Mouse (Mus musculus) urinary bladder, adult 2 months (tissue): ENCODE measurements at regions not wholly inside any gene's neighbourhood (a gene's known extent, or its start where the extent isn't known, plus 50 kb on each side); places are given as distances from the start of the nearest gene placed in this dataset.
"Not testable (repeated sequence)": the region's sequence is repeated elsewhere in the genome, so short reads cannot be mapped to it uniquely, and the experiment has no call there.

Experiments used
- DNase-seq: peaks from one replicate; pipeline ENCODE4 v3.0.0; 2022; ENCODE audit warnings: low spot score

GRCm38 (mm10) chr15:62283661-62284429, 1361.0 kb upstream of the A1bg start:
- no peak for DNase-seq

DNA sequence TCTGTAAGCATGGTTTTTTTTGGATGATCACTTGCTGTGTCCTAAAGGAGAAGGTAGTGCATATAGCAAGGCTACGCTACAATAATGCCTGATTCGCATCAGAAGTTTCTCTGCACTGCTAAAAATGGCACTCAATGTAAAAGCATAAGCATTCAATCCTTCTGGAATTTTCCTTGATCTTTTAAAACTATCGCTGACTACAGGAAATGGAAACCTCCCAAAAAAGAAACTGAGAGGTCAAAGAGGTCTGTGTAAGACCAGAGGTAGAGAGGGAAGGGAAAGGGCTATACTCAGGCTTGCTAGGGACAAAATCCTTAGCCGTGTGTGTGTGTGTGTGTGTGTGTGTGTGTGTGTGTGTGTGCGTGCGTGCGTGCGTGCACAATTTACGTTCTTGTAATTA, 1359.8 kb upstream of the A1bg start:
- DNase-seq, result no peak

GRCm38 (mm10) chr15:62282116-62282515, 1359.3 kb upstream of the A1bg start:
- DNase-seq, result no peak

DNA sequence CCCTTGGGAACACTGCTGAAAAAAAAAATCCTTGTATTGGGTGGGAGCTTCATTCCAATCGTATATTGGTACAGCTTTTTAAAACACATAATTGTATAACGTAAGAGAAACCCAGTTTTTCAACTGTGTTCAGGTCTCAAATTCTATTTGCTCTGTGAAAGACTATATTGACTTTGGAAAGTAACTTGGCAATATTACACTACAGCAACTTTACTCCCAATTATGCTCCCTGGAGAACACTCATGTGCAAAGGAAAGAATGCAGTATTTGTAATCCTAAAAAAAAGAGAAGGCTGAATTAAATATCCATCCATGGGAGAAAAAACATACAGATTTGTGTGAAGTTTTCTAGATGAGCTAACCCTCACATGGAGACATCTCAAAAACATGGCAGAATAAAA, 1356.7 kb upstream of the A1bg start:
- DNase-seq, result no peak

DNA sequence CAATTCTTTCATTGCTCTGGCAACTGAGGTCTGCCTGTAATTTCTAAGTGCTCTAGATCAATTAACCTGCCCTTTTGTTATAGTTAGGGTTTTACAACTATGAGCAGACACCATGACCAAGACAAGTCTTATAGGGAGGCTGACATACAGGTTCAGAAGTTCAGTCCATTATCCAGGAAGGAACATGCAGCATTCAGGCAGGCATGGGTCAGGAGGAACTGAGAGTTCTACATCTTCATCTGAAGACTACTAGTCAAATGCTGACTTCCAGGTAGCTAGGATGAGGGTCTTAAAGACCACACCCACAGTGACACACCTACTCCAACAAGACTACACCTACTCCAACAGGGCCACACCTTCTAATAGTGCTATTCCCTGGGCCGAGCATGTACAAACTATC, 1352.0 kb upstream of the A1bg start:
- no peak for DNase-seq

DNA sequence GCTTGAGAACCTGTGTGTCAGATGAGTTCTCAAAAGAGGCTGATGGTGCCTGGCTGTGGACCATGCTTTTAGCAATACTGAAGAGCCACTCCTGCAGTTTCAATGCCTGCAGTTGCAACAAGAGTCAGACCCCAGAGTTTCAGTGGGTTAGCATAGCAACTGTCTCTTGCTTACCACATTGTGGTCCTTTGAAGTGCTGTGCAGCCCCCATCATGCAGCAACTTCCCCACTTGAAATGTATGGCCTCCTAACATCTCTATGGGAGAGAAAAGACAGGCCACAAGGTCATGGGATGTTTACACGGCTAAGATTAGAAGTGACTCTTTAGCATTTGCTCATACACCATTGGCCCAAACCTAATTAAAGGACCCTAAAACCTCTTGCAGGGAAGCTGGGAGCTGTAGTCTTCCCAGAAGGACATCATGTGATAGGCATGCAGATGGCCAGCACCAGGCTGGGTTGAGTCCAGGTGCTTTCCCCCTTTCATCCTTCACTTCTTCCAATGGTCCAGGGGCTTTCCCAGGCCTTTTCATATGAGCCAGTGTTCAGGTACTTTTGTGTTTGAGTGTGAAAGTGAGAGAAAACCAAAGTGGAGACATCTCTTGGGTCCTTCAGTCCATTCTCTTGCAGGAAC, 1351.2 kb upstream of the A1bg start:
- no peak for DNase-seq

DNA sequence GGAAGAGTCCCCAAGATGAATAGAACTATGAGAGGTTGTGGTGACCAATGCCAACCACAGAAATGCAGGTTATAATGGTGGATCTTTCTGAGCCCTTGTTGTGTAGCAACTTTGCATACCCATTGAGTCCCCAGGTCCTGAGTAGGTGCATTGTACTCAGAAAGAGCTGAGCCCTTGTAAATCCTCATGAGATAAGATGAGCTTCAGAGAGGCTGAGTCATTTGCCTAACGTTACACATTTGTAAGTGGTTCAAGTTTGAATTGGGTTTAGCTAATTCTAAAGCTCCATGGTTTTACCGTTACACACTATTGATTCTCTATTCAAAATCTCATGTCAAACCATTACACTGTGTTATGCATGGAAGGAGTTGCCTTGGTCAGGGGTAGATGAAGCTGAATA, 1349.9 kb upstream of the A1bg start:
- no peak for DNase-seq

DNA sequence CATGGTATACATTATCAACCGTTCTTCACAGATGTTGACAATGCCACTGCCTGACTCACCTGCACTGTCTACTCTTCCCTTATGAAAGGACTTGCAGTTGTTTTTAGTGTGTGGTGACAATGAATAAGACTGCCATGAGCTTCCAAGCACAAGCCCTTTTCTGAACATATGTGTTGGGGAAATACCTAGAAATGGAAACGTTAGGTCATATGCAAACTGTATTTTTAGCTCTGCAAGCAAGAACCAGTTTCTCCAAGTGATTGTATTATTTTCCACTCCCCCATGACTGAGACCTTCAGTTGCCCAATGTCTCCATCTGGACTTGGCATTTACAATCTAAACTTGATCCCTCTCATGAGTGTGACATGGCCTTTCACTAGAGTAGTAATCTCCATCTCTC, 1348.6 kb upstream of the A1bg start:
- no peak for DNase-seq

- no peak for DNase-seq
Observed at GRCm38 (mm10) chr15:62268189-62268588, 1345.4 kb upstream of the A1bg start.

GRCm38 (mm10) chr15:62267536-62267935, 1344.7 kb upstream of the A1bg start:
- no peak for DNase-seq

DNA sequence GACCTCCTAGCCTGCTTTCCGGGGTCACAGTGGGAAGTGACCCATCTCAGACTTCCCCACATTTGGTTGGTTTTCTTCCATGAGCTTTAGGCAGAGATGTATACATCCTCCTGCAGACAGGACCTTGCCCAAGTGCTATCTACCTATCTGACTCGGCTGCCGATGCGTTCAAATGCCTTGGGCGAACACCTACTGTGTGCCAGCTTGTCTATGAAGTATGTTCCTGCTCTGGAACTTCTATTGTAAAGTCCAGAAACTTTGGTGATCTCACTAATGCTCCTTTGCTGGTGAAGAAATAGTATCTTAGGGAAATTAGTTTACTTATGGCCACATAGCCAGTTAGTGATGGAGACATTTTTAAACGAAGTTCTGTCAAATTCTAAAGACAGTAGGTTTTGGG, 1343.2 kb upstream of the A1bg start:
- DNase-seq, result no peak

- no peak for DNase-seq
Observed at GRCm38 (mm10) chr15:62265484-62265937, 1342.7 kb upstream of the A1bg start.

- DNase-seq, result no peak
Observed at GRCm38 (mm10) chr15:62264966-62265365, 1342.2 kb upstream of the A1bg start.

- no peak for DNase-seq
Observed at GRCm38 (mm10) chr15:62264183-62264582, 1341.4 kb upstream of the A1bg start.

DNA sequence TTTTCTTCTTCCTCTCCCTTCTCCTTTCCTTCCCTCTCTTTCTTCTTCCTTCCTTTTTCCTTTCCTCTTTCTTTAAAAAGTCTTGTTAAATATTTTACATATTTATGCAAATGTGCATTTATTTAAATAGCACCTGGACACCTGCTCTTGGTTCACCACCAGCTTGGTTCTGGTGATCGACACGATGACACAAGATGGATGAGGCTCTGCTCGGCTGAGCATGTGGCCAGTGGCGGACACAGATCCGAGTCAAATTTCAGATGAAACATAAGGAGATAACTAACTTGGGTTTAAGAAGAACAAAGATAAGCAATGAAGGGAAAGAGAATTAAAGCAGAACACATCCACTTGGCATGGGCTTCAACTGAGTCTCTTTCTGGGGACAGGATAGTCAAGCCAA, 1339.7 kb upstream of the A1bg start:
- DNase-seq, result no peak

DNA sequence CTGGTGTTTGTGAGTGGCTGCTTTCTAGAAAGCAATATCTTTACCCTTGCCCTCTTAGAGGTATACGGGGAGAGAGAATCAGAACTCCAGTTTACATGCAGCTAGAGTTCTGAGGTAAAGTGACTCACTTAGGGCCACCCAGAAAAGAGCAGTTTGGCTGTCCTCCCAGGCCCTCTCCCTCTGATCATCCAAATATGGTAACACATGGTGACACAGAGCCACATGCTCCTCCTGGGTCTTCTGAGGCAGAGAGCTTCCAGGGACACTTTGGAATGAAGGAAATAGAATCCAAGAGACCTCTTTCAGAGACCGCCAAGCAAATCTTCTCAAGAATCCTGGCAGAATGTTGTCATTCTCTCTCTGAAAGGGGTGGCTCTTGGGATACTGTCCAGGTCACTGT, 1338.7 kb upstream of the A1bg start:
- no peak for DNase-seq

- DNase-seq, result no peak
Observed at GRCm38 (mm10) chr15:62258611-62259010, 1335.8 kb upstream of the A1bg start.

DNA sequence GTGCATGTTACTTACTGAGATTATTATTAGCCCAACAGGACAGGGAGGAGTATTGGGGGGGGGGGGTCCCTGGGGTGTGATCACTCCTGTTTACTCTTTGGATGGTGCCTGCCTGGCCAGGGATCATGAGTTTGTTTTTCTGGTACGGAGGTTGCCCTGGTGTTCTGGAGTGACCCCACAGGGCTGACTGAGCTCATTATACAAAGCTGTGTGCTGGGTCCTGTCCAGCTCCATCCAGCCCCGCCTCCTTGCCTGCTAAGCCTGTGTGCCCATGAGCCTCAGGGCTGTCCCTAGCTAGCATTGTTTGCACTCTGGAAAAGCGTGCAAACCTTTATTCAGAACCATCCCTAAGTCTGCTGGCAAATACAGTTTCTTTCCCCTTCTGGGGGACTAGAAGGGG, 1335.1 kb upstream of the A1bg start:
- no peak for DNase-seq

GRCm38 (mm10) chr15:62257110-62257667, 1334.4 kb upstream of the A1bg start:
- no peak for DNase-seq

DNA sequence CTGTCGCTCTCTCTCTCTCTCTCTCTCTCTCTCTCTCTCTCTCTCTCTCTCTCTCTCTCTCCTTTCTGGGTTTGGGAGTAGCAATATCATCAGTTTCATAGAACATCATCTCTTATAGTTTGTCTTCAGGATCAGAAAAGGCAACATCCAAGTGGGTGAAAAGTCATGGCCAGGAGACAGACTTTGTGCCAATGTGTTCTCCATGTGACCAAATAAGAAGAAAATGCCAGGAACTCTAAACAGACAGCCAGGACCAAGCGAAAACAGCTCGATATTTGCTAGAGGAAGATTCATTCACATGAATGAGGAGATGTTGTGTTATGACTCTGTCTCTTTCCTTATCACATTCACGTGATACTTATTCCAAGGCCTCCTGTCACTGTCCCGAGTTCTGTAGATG, 1332.8 kb upstream of the A1bg start:
- no peak for DNase-seq

DNA sequence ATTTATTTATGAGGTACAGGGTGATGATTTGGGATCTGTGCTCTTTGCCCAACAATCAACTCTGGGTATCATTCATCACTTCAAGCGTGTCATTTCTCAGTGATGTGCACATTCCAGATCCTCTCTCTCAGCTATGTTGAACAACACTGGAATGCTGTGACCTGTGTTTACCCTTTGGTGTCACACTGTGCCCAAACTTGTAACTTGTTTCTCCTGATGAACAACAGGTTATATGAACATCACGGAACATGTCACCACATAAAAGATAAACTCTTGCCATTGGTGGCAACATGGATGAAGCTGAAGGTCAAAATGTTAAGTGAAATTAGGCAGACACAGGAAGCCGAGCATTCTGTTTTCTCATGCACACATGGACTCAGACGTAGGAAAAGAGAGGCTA, 1330.9 kb upstream of the A1bg start:
- no peak for DNase-seq

- DNase-seq, result not testable (repeated sequence)
Observed at GRCm38 (mm10) chr15:62252078-62252833, 1329.4 kb upstream of the A1bg start.

DNA sequence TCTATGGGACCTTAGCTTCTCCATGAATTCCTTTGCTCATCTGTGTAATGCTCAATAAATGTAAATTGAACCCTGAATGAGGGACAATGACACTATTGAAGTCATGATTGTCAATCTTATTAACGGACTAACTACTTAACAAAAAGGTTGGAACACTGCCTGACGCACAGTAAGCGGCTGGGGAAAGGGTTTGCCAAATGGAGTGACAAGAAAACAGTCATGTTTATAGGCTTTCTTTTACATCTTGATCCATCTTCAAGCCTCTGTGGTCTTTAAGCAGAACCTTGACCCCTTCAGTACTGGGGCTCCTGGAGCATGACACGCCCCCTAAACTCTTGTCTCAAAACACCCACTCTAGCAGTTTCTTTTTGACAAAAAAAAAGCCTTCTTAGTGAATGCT, 1326.6 kb upstream of the A1bg start:
- DNase-seq, result no peak
